Mouse (Mus musculus): Measurements from ENCODE around the gene Kpna3. TPM values are rescaled to one million over a fixed set of nuclear protein-coding genes. Genes with fewer than 3 reads are reported as not detected.
"Not testable (repeated sequence)": the region's sequence is repeated elsewhere in the genome, so short reads cannot be mapped to it uniquely, and the experiment has no call there.

Kpna3 gene
- 20.5 and 24.1 TPM in 2 replicates for total RNA-seq (2017)

- ATAC-seq (ENCODE audit: extremely low read depth, insufficient number of reproducible peaks, low FRiP score, poor library complexity, severe bottlenecking): peak; percentile 93
Observed at GRCm38 (mm10) chr14:61439661-61440559, at the start of gene Kpna3. Kpna3 (minus strand) TSS chr14:61439874.

- no peak for ATAC-seq (ENCODE audit: extremely low read depth, insufficient number of reproducible peaks, low FRiP score, poor library complexity, severe bottlenecking)
Observed at GRCm38 (mm10) chr14:61460365-61460764, 20.7 kb upstream of the Kpna3 start.

- ATAC-seq (ENCODE audit: extremely low read depth, insufficient number of reproducible peaks, low FRiP score, poor library complexity, severe bottlenecking): no peak
Observed at GRCm38 (mm10) chr14:61457468-61457867, 17.8 kb upstream of the Kpna3 start.

- ATAC-seq (ENCODE audit: extremely low read depth, insufficient number of reproducible peaks, low FRiP score, poor library complexity, severe bottlenecking): no peak
Observed at GRCm38 (mm10) chr14:61455571-61455970, 15.9 kb upstream of the Kpna3 start.

GRCm38 (mm10) chr14:61453032-61453431 lies 13.4 kb upstream of the Kpna3 start:
- ATAC-seq (ENCODE audit: extremely low read depth, insufficient number of reproducible peaks, low FRiP score, poor library complexity, severe bottlenecking): no peak

- ATAC-seq (ENCODE audit: extremely low read depth, insufficient number of reproducible peaks, low FRiP score, poor library complexity, severe bottlenecking): no peak
Observed at GRCm38 (mm10) chr14:61452481-61452880, 12.8 kb upstream of the Kpna3 start.

- ATAC-seq (ENCODE audit: extremely low read depth, insufficient number of reproducible peaks, low FRiP score, poor library complexity, severe bottlenecking): no peak
Observed at GRCm38 (mm10) chr14:61447775-61448174, 8.1 kb upstream of the Kpna3 start.

- ATAC-seq (ENCODE audit: extremely low read depth, insufficient number of reproducible peaks, low FRiP score, poor library complexity, severe bottlenecking): no peak
Observed at GRCm38 (mm10) chr14:61439141-61439660, 473 bp downstream of the Kpna3 start.

GRCm38 (mm10) chr14:61438171-61438945 lies 1.3 kb downstream of the Kpna3 start:
- no peak for ATAC-seq (ENCODE audit: extremely low read depth, insufficient number of reproducible peaks, low FRiP score, poor library complexity, severe bottlenecking)

GRCm38 (mm10) chr14:61436866-61437265 lies 2.8 kb downstream of the Kpna3 start:
- no peak for ATAC-seq (ENCODE audit: extremely low read depth, insufficient number of reproducible peaks, low FRiP score, poor library complexity, severe bottlenecking)

GRCm38 (mm10) chr14:61428126-61428787 lies 11.4 kb downstream of the Kpna3 start:
- ATAC-seq (ENCODE audit: extremely low read depth, insufficient number of reproducible peaks, low FRiP score, poor library complexity, severe bottlenecking): no peak

GRCm38 (mm10) chr14:61427095-61427494 lies 12.6 kb downstream of the Kpna3 start:
- ATAC-seq (ENCODE audit: extremely low read depth, insufficient number of reproducible peaks, low FRiP score, poor library complexity, severe bottlenecking): not testable (repeated sequence)

- ATAC-seq (ENCODE audit: extremely low read depth, insufficient number of reproducible peaks, low FRiP score, poor library complexity, severe bottlenecking): no peak
Observed at GRCm38 (mm10) chr14:61425080-61425665, 14.5 kb downstream of the Kpna3 start.

- no peak for ATAC-seq (ENCODE audit: extremely low read depth, insufficient number of reproducible peaks, low FRiP score, poor library complexity, severe bottlenecking)
Observed at GRCm38 (mm10) chr14:61415719-61416118, 24.0 kb downstream of the Kpna3 start.

- ATAC-seq (ENCODE audit: extremely low read depth, insufficient number of reproducible peaks, low FRiP score, poor library complexity, severe bottlenecking): no peak
Observed at GRCm38 (mm10) chr14:61415311-61415710, 24.4 kb downstream of the Kpna3 start.

GRCm38 (mm10) chr14:61414808-61415207 lies 24.9 kb downstream of the Kpna3 start:
- no peak for ATAC-seq (ENCODE audit: extremely low read depth, insufficient number of reproducible peaks, low FRiP score, poor library complexity, severe bottlenecking)

GRCm38 (mm10) chr14:61414199-61414598 lies 25.5 kb downstream of the Kpna3 start:
- ATAC-seq (ENCODE audit: extremely low read depth, insufficient number of reproducible peaks, low FRiP score, poor library complexity, severe bottlenecking): no peak

- no peak for ATAC-seq (ENCODE audit: extremely low read depth, insufficient number of reproducible peaks, low FRiP score, poor library complexity, severe bottlenecking)
Observed at GRCm38 (mm10) chr14:61413686-61414085, 26.0 kb downstream of the Kpna3 start.

GRCm38 (mm10) chr14:61410020-61410419 lies 29.7 kb downstream of the Kpna3 start:
- no peak for ATAC-seq (ENCODE audit: extremely low read depth, insufficient number of reproducible peaks, low FRiP score, poor library complexity, severe bottlenecking)

All from neutrophil, adult 5-6 weeks (primary cell).